Mouse (Mus musculus) bone marrow, adult 2 months (tissue): Measurements from ENCODE around the gene Zfp146. TPM values are rescaled to one million over a fixed set of nuclear protein-coding genes. Genes with fewer than 3 reads are reported as not detected.
A peak's percentile ranks its signal among the peaks of the same experiment; 100 is the strongest.
"Not testable (repeated sequence)": the region's sequence is repeated elsewhere in the genome, so short reads cannot be mapped to it uniquely, and the experiment has no call there.

ENCODE experiments used
- H3K27ac ChIP-seq: fragments of 200-500 bp; 2 replicates; pipeline ENCODE4 v1.5.1; 2012; ENCODE audit warnings: low read depth, mild to moderate bottlenecking, control low read depth, inconsistent platforms, low read length; ENCODE audit not compliant: control insufficient read depth, poor library complexity, insufficient read depth
- H3K4me1 ChIP-seq: fragments of 200-500 bp; 2 replicates; pipeline ENCODE4 v1.6.1; 2011; ENCODE audit warnings: low read length; ENCODE audit not compliant: control insufficient read depth, insufficient read depth
- H3K4me3 ChIP-seq: fragments of 200-500 bp; replicated peaks from 2 replicates; pipeline ENCODE3; 2011; ENCODE audit warnings: mild to moderate bottlenecking, low read depth, low read length, control low read depth; ENCODE audit not compliant: control insufficient read depth
- CTCF ChIP-seq: fragments of 200-500 bp; IDR thresholded peaks from 2 replicates; pipeline ENCODE4 v1.5.1; 2011; ENCODE audit warnings: low read length, control low read depth; ENCODE audit not compliant: control insufficient read depth, insufficient read depth
- POLR2A ChIP-seq: fragments of 200-500 bp; IDR thresholded peaks from 2 replicates; pipeline ENCODE4 v1.6.1; 2011; ENCODE audit warnings: low read depth, mild to moderate bottlenecking, control low read depth, low read length, borderline replicate concordance; ENCODE audit not compliant: control insufficient read depth
- WGBS: fragments of 180-500 bp; shearing (Covaris S2); methylation state at CpG from one replicate; pipeline ENCODE4 v1.1.7; 2018; 5-methylcytosine and 5-hydroxymethylcytosine counted together
- polyA plus RNA-seq: library from polyadenylated mRNA; stranded (reverse); fragments of >200 nt; gene quantifications from 2 replicates; pipeline ENCODE4 v1.2.4, GENCODE M21; 2011; ENCODE audit warnings: low replicate concordance; ENCODE audit not compliant: missing spikeins, insufficient read depth, insufficient read length

Gene Zfp146
- polyA plus RNA-seq, 1 experiment = 13.7 TPM

- H3K4me3 ChIP-seq = peak overlapping the region; percentile 26
- H3K27ac ChIP-seq = no peak overlapping the region
- TF ChIP-seq CTCF (no peak), POLR2A (no peak)
Observed at GRCm38 (mm10) chr7:30204380-30204779, 34.8 kb upstream of the Zfp146 start.

GRCm38 (mm10) chr7:30202895-30203690 is 33.5 kb upstream of the Zfp146 start:
- Histone ChIP-seq H3K4me1 (no peaks in the 10 kb centered on the region), H3K4me3 (no peak overlapping the region), H3K27ac (no peak overlapping the region)
- 89% methylated on average over 11 of the region's 11 CpGs for WGBS
- TF ChIP-seq CTCF = no peak
- TF ChIP-seq POLR2A = no peak

More at GRCm38 (mm10) chr7:30204380-30204779, 34.8 kb upstream of the Zfp146 start:
- 43% methylated on average over 8 of the region's 8 CpGs for WGBS
- no peaks in the 10 kb centered on the region for H3K4me1 ChIP-seq

- not testable (repeated sequence) for H3K4me3 ChIP-seq, H3K27ac ChIP-seq
- 84% methylated on average over 5 of the region's 5 CpGs for WGBS
Observed at GRCm38 (mm10) chr7:30200661-30201060, 31.1 kb upstream of the Zfp146 start.

GRCm38 (mm10) chr7:30200200-30200599 is 30.6 kb upstream of the Zfp146 start:
- Histone ChIP-seq H3K27ac (no peak overlapping the region), H3K4me1 (no peaks in the 10 kb centered on the region; the same call in 1 of the 2 replicates), H3K4me3 (no peak overlapping the region)
- WGBS = 85% methylated on average over 5 of the region's 5 CpGs
- no peak for TF ChIP-seq POLR2A
- TF ChIP-seq CTCF = no peak

More at GRCm38 (mm10) chr7:30200661-30201060, 31.1 kb upstream of the Zfp146 start:
- not testable (repeated sequence) for H3K4me1 ChIP-seq

- WGBS = 81% methylated on average over 18 of the region's 18 CpGs
- Histone ChIP-seq H3K27ac (no peak overlapping the region), H3K4me1 (no peaks in the 10 kb centered on the region; the same call in 1 of the 2 replicates), H3K4me3 (no peak overlapping the region)
- no peak for TF ChIP-seq CTCF
- no peak for TF ChIP-seq POLR2A
Observed at GRCm38 (mm10) chr7:30199498-30200139, 30.1 kb upstream of the Zfp146 start.

GRCm38 (mm10) chr7:30198481-30198971 is 29.0 kb upstream of the Zfp146 start, which contains the start of gene Capns1:
TSS of gene Capns1 (minus strand) at chr7:30198811.
- WGBS = 8% methylated on average over 8 of the region's 8 CpGs
- no peak within 1 kb of the TSS for H3K27ac ChIP-seq
- TF ChIP-seq POLR2A = no peak
- peak; percentile 94 for TF ChIP-seq CTCF
- no peak within 1 kb of the TSS for H3K4me3 ChIP-seq
- no peaks in the 10 kb centered on the region; the same call in 1 of the 2 replicates for H3K4me1 ChIP-seq

- no peak overlapping the region for H3K4me3 ChIP-seq
- TF ChIP-seq POLR2A (no peak), CTCF (no peak)
- H3K4me1 ChIP-seq = no peaks in the 10 kb centered on the region; the same call in 1 of the 2 replicates
- H3K27ac ChIP-seq = no peak overlapping the region
- 50% methylated on average over 5 of the region's 5 CpGs for WGBS
Observed at GRCm38 (mm10) chr7:30197592-30198129, 28.1 kb upstream of the Zfp146 start.

- Histone ChIP-seq H3K4me3 (no peak overlapping the region), H3K4me1 (no peaks in the 10 kb centered on the region; the same call in 1 of the 2 replicates), H3K27ac (no peak overlapping the region)
- 31% methylated on average over 6 of the region's 6 CpGs for WGBS
- no peak for TF ChIP-seq POLR2A
- TF ChIP-seq CTCF = no peak
Observed at GRCm38 (mm10) chr7:30196171-30196570, 26.6 kb upstream of the Zfp146 start.
